Mouse (Mus musculus) gastrocnemius, postnatal 25 days (tissue): ENCODE results near the gene Rnf224. TPM values are rescaled to one million over a fixed set of nuclear protein-coding genes. Genes with fewer than 3 reads are reported as not detected.
A peak's percentile ranks its signal among the peaks of the same experiment; 100 is the strongest.
"Not testable (repeated sequence)": the region's sequence is repeated elsewhere in the genome, so short reads cannot be mapped to it uniquely, and the experiment has no call there.

Experiments used
- DNase-seq: peaks from one replicate; pipeline ENCODE4 v3.0.0; 2022
- total RNA-seq, 2 experiments: library from RNA; stranded (reverse); gene quantifications; 1 replicate in 1 of 2; 2 replicates in 1 of 2; pipeline ENCODE4 v1.2.3; 2021

Gene Rnf224
- total RNA-seq, 2 experiments from 2014 or later, result not detected

GRCm38 (mm10) chr2:25256443-25257109, 20.0 kb upstream of the Rnf224 start:
- not testable (repeated sequence) for DNase-seq

- DNase-seq, result peak; percentile 78
These were observed 18.7 kb upstream of the Rnf224 start, which contains the start of gene Tmem203 for GRCm38 (mm10) chr2:25255284-25255779. Tmem203 (plus strand) TSS chr2:25255439.

- no peak for DNase-seq
These were observed 15.7 kb upstream of the Rnf224 start for GRCm38 (mm10) chr2:25252331-25252730.

GRCm38 (mm10) chr2:25246183-25247072, 9.8 kb upstream of the Rnf224 start, which contains the start of gene AL732309.1:
AL732309.1 (minus strand) TSS chr2:25246863.
- DNase-seq, result no peak

- DNase-seq, result no peak
These were observed 7.6 kb upstream of the Rnf224 start for GRCm38 (mm10) chr2:25244144-25244543.

GRCm38 (mm10) chr2:25243342-25243741, 6.8 kb upstream of the Rnf224 start:
- DNase-seq, result no peak

GRCm38 (mm10) chr2:25242101-25242506, 5.5 kb upstream of the Rnf224 start, which contains the start of the genes Rnf208 and Cysrt1:
Rnf208 (plus strand) TSS chr2:25242255.
Cysrt1 (minus strand) TSS chr2:25242452.
- no peak for DNase-seq

GRCm38 (mm10) chr2:25241438-25241775, 4.8 kb upstream of the Rnf224 start:
- no peak for DNase-seq

GRCm38 (mm10) chr2:25240723-25241437, 4.3 kb upstream of the Rnf224 start:
- peak; percentile 66 for DNase-seq

GRCm38 (mm10) chr2:25240310-25240709, 3.7 kb upstream of the Rnf224 start:
- no peak for DNase-seq

- DNase-seq, result no peak
These were observed 3.2 kb upstream of the Rnf224 start for GRCm38 (mm10) chr2:25239766-25240165.

GRCm38 (mm10) chr2:25238106-25238505, 1.5 kb upstream of the Rnf224 start:
- no peak for DNase-seq

GRCm38 (mm10) chr2:25237522-25237921, 935 bp upstream of the Rnf224 start:
- no peak for DNase-seq

GRCm38 (mm10) chr2:25234551-25235220, 1.9 kb downstream of the Rnf224 start:
- DNase-seq, result no peak

GRCm38 (mm10) chr2:25234050-25234449, 2.5 kb downstream of the Rnf224 start, which contains the start of gene Slc34a3:
Slc34a3 (minus strand) TSS chr2:25234364.
- no peak for DNase-seq

GRCm38 (mm10) chr2:25233421-25233820, 3.2 kb downstream of the Rnf224 start:
- no peak for DNase-seq

GRCm38 (mm10) chr2:25231038-25231437, 5.5 kb downstream of the Rnf224 start:
- DNase-seq, result no peak

GRCm38 (mm10) chr2:25230581-25230980, 6.0 kb downstream of the Rnf224 start:
- no peak for DNase-seq

- DNase-seq, result no peak
These were observed 7.0 kb downstream of the Rnf224 start for GRCm38 (mm10) chr2:25229582-25229981.

GRCm38 (mm10) chr2:25228995-25229530, 7.5 kb downstream of the Rnf224 start:
- DNase-seq, result no peak

- DNase-seq, result peak; percentile 87
These were observed 8.1 kb downstream of the Rnf224 start for GRCm38 (mm10) chr2:25228431-25228889.
